Mouse (Mus musculus): Measurements from ENCODE around the gene Memo1. TPM values are rescaled to one million over a fixed set of nuclear protein-coding genes. Genes with fewer than 3 reads are reported as not detected.
"Not testable (repeated sequence)": the region's sequence is repeated elsewhere in the genome, so short reads cannot be mapped to it uniquely, and the experiment has no call there.

Memo1 gene
- polyA plus RNA-seq, 1 experiment from 2014 or later = 86.7 TPM

DNA sequence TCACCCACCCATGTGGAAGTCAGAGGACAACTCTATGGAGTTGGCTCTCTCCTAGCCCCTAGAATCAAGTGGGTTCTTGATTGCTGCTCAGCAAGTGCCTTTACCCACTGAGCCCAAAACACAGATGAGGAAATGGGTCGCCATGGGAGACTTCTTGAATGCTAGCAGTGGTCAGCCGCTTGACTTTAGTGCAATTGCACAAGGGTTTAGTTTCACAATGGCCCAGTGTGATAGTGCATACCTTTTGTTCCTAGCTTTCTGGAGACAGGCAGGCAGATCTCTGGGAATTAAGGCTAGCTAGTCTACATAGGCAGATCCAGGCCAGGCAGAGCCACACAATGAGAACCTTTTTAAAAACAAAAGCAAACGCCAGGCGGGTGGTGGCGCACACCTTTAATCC, 4.8 kb upstream of the Memo1 start:
- no peak overlapping the region for H3K4me2 ChIP-seq (ENCODE audit: low read length)
- ATAC-seq (replicated peaks; ENCODE audit: low FRiP score, low TSS enrichment, low read depth) (no peak), DNase-seq (ENCODE audit: low spot score) (no peak)
- WGBS = 94% methylated on average over 5 of the region's 5 CpGs
- H3K9ac ChIP-seq (ENCODE audit: low read length) = no peak overlapping the region
- H3K4me3 ChIP-seq (ENCODE audit: low read depth, low read length) = no peak overlapping the region
- no peak overlapping the region for H3K27ac ChIP-seq (ENCODE audit: low read depth)
- H3K36me3 ChIP-seq (ENCODE audit: control insufficient read depth, insufficient read depth, low read length) = peaks cover 40% of the 10 kb centered on the region
- no peaks in the 10 kb centered on the region for H3K27me3 ChIP-seq (replicated peaks; ENCODE audit: control insufficient read depth, insufficient read depth, low read length)
- no peaks in the 10 kb centered on the region for H3K9me3 ChIP-seq (ENCODE audit: control insufficient read depth, low read length)
- no peaks in the 10 kb centered on the region for H3K4me1 ChIP-seq (replicated peaks; ENCODE audit: control insufficient read depth, insufficient read depth, low read length)

GRCm38 (mm10) chr17:74296991-74297390, 1.7 kb upstream of the Memo1 start:
- H3K27me3 ChIP-seq (replicated peaks; ENCODE audit: control insufficient read depth, insufficient read depth, low read length); H3K27ac ChIP-seq (ENCODE audit: low read depth); H3K9me3 ChIP-seq (ENCODE audit: control insufficient read depth, low read length); H3K9ac ChIP-seq (ENCODE audit: low read length); DNase-seq (ENCODE audit: low spot score); ATAC-seq (replicated peaks; ENCODE audit: low FRiP score, low TSS enrichment, low read depth); H3K4me3 ChIP-seq (ENCODE audit: low read depth, low read length); H3K4me1 ChIP-seq (replicated peaks; ENCODE audit: control insufficient read depth, insufficient read depth, low read length); H3K4me2 ChIP-seq (ENCODE audit: low read length): not testable (repeated sequence)
- 94% methylated on average over 5 of the region's 5 CpGs for WGBS
- H3K36me3 ChIP-seq (ENCODE audit: control insufficient read depth, insufficient read depth, low read length) = peaks cover 33% of the 10 kb centered on the region

DNA sequence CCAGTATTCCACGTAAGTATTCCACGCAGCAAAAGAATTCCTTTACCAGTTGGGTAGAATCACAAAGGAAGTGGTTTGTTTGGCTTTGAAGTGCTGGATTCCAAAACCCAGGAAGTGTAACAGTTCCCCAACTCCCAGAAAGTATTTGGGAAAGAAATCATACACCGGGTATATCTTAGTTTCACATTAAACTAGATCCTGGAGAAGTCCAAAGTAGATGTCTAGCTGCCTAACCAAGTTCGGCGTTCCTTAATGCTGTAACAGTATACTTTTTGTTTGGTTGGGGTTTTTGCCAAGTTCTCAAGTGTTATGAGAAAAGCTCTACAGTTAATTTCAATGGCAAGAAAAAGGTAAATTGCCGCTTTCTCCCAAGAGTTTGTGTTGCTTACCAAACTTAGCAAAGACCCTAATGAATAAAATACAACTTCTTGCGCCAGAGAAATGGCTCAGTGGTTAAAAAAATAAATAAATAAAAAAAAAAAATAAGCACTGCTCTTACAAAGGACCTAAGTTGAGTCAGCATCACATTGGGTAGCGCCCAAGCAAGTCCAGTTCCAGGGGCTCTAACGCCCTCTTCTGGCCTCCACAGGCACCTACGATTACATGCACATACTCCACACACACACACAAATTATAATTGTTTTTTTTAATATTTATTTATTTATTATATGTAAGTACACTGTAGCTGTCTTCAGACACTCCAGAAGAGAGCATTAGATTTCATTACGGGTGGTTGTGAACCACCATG, 929 bp upstream of the Memo1 start:
- Histone ChIP-seq H3K9ac (ENCODE audit: low read length) (peak overlapping the region; percentile 89), H3K27me3 (replicated peaks; ENCODE audit: control insufficient read depth, insufficient read depth, low read length) (no peaks in the 10 kb centered on the region), H3K4me2 (ENCODE audit: low read length) (peak overlapping the region; percentile 66), H3K4me3 (ENCODE audit: low read depth, low read length) (peak overlapping the region; percentile 88), H3K9me3 (ENCODE audit: control insufficient read depth, low read length) (no peaks in the 10 kb centered on the region), H3K4me1 (replicated peaks; ENCODE audit: control insufficient read depth, insufficient read depth, low read length) (peaks cover 5% of the 10 kb centered on the region), H3K27ac (ENCODE audit: low read depth) (peak overlapping the region; percentile 98), H3K36me3 (ENCODE audit: control insufficient read depth, insufficient read depth, low read length) (peaks cover 27% of the 10 kb centered on the region)
- ATAC-seq (replicated peaks; ENCODE audit: low FRiP score, low TSS enrichment, low read depth) (no peak), DNase-seq (ENCODE audit: low spot score) (peak; percentile 52)
- WGBS = 38% methylated on average over 11 of the region's 11 CpGs

GRCm38 (mm10) chr17:74294426-74295025, 795 bp downstream of the Memo1 start:
- peaks cover 12% of the 10 kb centered on the region for H3K4me1 ChIP-seq (replicated peaks; ENCODE audit: control insufficient read depth, insufficient read depth, low read length)
- H3K4me2 ChIP-seq (ENCODE audit: low read length) = peak overlapping the region; percentile 50
- H3K4me3 ChIP-seq (ENCODE audit: low read depth, low read length) = peak overlapping the region; percentile 88
- DNase-seq (ENCODE audit: low spot score) (peak; percentile 89), ATAC-seq (replicated peaks; ENCODE audit: low FRiP score, low TSS enrichment, low read depth) (peak; percentile 88)
- peak overlapping the region; percentile 98 for H3K27ac ChIP-seq (ENCODE audit: low read depth)
- no peaks in the 10 kb centered on the region for H3K9me3 ChIP-seq (ENCODE audit: control insufficient read depth, low read length)
- WGBS = under 1% methylated on average over 58 of the region's 80 CpGs
- H3K9ac ChIP-seq (ENCODE audit: low read length) = peak overlapping the region; percentile 89
- peaks cover 12% of the 10 kb centered on the region for H3K36me3 ChIP-seq (ENCODE audit: control insufficient read depth, insufficient read depth, low read length)
- no peaks in the 10 kb centered on the region for H3K27me3 ChIP-seq (replicated peaks; ENCODE audit: control insufficient read depth, insufficient read depth, low read length)

GRCm38 (mm10) chr17:74293687-74294425, 1.5 kb downstream of the Memo1 start:
- H3K9ac ChIP-seq (ENCODE audit: low read length) = peak overlapping the region; percentile 89
- 1% methylated on average over 18 of the region's 18 CpGs for WGBS
- DNase-seq (ENCODE audit: low spot score) (peak; percentile 83), ATAC-seq (replicated peaks; ENCODE audit: low FRiP score, low TSS enrichment, low read depth) (no peak)
- peak overlapping the region; percentile 98 for H3K27ac ChIP-seq (ENCODE audit: low read depth)
- H3K4me2 ChIP-seq (ENCODE audit: low read length) = peak overlapping the region; percentile 50
- peaks cover 12% of the 10 kb centered on the region for H3K4me1 ChIP-seq (replicated peaks; ENCODE audit: control insufficient read depth, insufficient read depth, low read length)
- peak overlapping the region; percentile 88 for H3K4me3 ChIP-seq (ENCODE audit: low read depth, low read length)
- H3K9me3 ChIP-seq (ENCODE audit: control insufficient read depth, low read length) = no peaks in the 10 kb centered on the region
- no peaks in the 10 kb centered on the region for H3K27me3 ChIP-seq (replicated peaks; ENCODE audit: control insufficient read depth, insufficient read depth, low read length)
- peaks cover 6% of the 10 kb centered on the region for H3K36me3 ChIP-seq (ENCODE audit: control insufficient read depth, insufficient read depth, low read length)

- H3K4me2 ChIP-seq (ENCODE audit: low read length) = no peak overlapping the region
- 81% methylated on average over 4 of the region's 4 CpGs for WGBS
- H3K27ac ChIP-seq (ENCODE audit: low read depth) = no peak overlapping the region
- no peak overlapping the region for H3K9ac ChIP-seq (ENCODE audit: low read length)
- H3K4me3 ChIP-seq (ENCODE audit: low read depth, low read length) = no peak overlapping the region
- DNase-seq (ENCODE audit: low spot score) (no peak), ATAC-seq (replicated peaks; ENCODE audit: low FRiP score, low TSS enrichment, low read depth) (no peak)
- H3K27me3 ChIP-seq (replicated peaks; ENCODE audit: control insufficient read depth, insufficient read depth, low read length) = no peaks in the 10 kb centered on the region
- peaks cover 12% of the 10 kb centered on the region for H3K4me1 ChIP-seq (replicated peaks; ENCODE audit: control insufficient read depth, insufficient read depth, low read length)
- H3K9me3 ChIP-seq (ENCODE audit: control insufficient read depth, low read length) = no peaks in the 10 kb centered on the region
- no peaks in the 10 kb centered on the region for H3K36me3 ChIP-seq (ENCODE audit: control insufficient read depth, insufficient read depth, low read length)
Observed at GRCm38 (mm10) chr17:74291640-74292361, 3.5 kb downstream of the Memo1 start.

- H3K4me3 ChIP-seq (ENCODE audit: low read depth, low read length) = no peak overlapping the region
- no peaks in the 10 kb centered on the region for H3K9me3 ChIP-seq (ENCODE audit: control insufficient read depth, low read length)
- peaks cover 12% of the 10 kb centered on the region for H3K4me1 ChIP-seq (replicated peaks; ENCODE audit: control insufficient read depth, insufficient read depth, low read length)
- no peak overlapping the region for H3K27ac ChIP-seq (ENCODE audit: low read depth)
- H3K4me2 ChIP-seq (ENCODE audit: low read length) = no peak overlapping the region
- H3K27me3 ChIP-seq (replicated peaks; ENCODE audit: control insufficient read depth, insufficient read depth, low read length) = no peaks in the 10 kb centered on the region
- ATAC-seq (replicated peaks; ENCODE audit: low FRiP score, low TSS enrichment, low read depth) (no peak), DNase-seq (ENCODE audit: low spot score) (no peak)
- H3K36me3 ChIP-seq (ENCODE audit: control insufficient read depth, insufficient read depth, low read length) = no peaks in the 10 kb centered on the region
- H3K9ac ChIP-seq (ENCODE audit: low read length) = no peak overlapping the region
Observed at GRCm38 (mm10) chr17:74290869-74291268, 4.5 kb downstream of the Memo1 start.

DNA sequence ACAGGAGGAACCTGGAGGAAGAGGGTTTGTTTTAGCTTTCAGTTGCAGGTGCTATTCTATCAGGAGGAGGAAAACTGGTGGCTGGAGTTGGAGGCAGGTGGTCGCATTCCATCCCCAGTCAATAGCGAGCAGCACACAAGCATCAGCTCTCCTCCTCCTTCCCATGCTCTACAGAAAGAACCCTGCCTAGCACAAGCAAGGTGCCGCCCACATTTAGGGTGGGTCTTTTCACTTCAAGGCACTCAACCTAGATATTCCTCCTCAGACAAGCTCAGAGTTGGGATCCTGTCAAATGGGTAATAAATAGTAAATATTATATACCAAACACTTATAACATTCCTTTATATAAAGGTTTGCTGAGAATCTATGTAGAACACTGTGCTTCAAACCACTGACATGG, 5.1 kb downstream of the Memo1 start:
- H3K4me2 ChIP-seq (ENCODE audit: low read length) = no peak overlapping the region
- no peak overlapping the region for H3K9ac ChIP-seq (ENCODE audit: low read length)
- 79% methylated on average over 3 of the region's 3 CpGs for WGBS
- H3K27me3 ChIP-seq (replicated peaks; ENCODE audit: control insufficient read depth, insufficient read depth, low read length) = no peaks in the 10 kb centered on the region
- no peak overlapping the region for H3K27ac ChIP-seq (ENCODE audit: low read depth)
- DNase-seq (ENCODE audit: low spot score) (no peak), ATAC-seq (replicated peaks; ENCODE audit: low FRiP score, low TSS enrichment, low read depth) (no peak)
- H3K4me3 ChIP-seq (ENCODE audit: low read depth, low read length) = no peak overlapping the region
- peaks cover 12% of the 10 kb centered on the region for H3K4me1 ChIP-seq (replicated peaks; ENCODE audit: control insufficient read depth, insufficient read depth, low read length)
- H3K36me3 ChIP-seq (ENCODE audit: control insufficient read depth, insufficient read depth, low read length) = no peaks in the 10 kb centered on the region
- H3K9me3 ChIP-seq (ENCODE audit: control insufficient read depth, low read length) = no peaks in the 10 kb centered on the region
